Mouse (Mus musculus): ENCODE results near the gene Slc30a2.

- TF ChIP-seq CTCF (IDR thresholded peaks at IDR 0.05; ENCODE audit: borderline replicate concordance, control insufficient read depth, extremely low read depth, insufficient read depth, low read length, poor library complexity): no peak
- no peak for TF ChIP-seq POLR2A (IDR thresholded peaks at IDR 0.05; ENCODE audit: control insufficient read depth, extremely low read depth, insufficient read depth, low read length, poor library complexity)
Observed at GRCm38 (mm10) chr4:134371316-134371855, 28.4 kb downstream of the Slc30a2 start.

Measured in thymus, adult 2 months (tissue).